Mouse (Mus musculus): ENCODE measurements around the gene Olfr71.

Olfr71 gene

GRCm38 (mm10) chr4:43709869-43710268, at the start of gene Olfr71:
TSS of gene Olfr71 (minus strand) at chr4:43710255.
- DNase-seq (ENCODE audit: low read depth): no peak

- DNase-seq (ENCODE audit: low read depth): no peak
These were observed 47.2 kb upstream of the Olfr71 start for GRCm38 (mm10) chr4:43757213-43757612.

DNA sequence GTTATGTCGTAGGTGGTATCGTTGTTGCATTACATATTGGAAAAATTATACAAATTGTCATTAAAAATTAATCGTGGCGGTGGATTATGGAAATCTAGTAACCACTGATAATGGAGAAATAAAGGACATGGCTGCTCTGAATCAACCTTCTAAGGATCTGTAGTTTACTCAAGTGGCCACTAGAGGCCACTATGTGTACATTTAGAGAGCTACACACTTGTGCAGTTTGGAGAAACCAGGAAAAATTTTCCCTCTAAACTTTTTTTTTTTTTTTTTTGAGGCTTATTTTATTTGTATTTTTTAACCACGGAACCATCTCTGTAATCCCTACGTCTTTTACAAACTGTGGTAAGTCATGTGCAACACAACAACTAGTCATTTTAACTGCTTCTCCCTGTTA, 35.1 kb upstream of the Olfr71 start:
- DNase-seq (ENCODE audit: low read depth): peak; percentile 20

- no peak for DNase-seq (ENCODE audit: low read depth)
These were observed 33.0 kb upstream of the Olfr71 start for GRCm38 (mm10) chr4:43743099-43743498.

- no peak for DNase-seq (ENCODE audit: low read depth)
These were observed 32.6 kb upstream of the Olfr71 start for GRCm38 (mm10) chr4:43742637-43743036.

DNA sequence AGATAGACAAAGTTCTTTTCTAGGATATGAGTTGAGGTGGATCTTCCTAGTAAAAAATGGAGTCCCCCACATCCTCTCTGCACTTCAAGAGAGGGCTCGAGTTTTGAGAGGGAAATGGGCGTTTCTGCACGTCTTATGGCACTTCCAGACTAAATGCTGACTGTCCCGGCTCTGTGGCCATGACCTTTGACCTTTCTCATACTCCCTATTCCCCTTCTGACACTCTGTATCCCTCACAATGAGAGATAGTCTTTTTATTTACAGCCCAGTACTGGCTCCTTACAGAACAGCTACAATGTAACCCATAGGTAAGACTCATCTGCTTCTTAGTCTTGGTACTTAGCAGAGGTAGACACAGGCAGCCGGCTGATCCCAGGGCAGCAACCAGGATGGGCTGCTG, 31.5 kb upstream of the Olfr71 start:
- no peak for DNase-seq (ENCODE audit: low read depth)

DNA sequence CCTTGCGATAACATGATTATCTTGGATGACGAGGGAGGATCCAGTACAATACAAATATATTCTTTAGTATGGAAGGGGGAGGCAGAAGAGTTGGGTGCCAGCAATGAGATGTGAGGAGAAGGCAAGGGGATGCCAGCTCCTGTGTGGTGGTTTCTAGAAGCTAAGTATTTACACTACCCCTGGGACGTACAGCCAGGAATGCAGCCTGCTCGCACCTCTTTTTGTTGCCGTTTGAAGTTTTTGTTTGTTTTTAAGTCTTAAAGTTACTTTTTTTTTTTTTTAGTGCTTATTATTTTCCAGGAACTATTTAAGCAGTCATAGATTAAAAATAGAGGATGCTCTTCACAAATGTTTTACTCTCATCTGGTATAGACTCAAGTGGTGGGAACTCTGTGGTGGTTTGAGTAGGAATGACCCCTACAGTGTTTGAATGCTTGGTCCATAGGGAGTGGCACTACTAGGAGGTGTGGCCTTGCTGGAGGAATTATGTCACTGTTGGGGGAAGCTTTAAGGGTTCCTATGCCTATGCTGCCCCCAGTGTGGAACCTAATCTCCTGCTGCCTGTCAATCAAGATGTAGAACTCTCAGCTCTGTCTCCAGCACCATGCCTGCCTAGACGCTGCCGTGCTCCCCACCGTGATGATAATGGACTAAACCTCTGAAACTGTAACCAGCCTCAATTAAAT, 29.1 kb upstream of the Olfr71 start:
- no peak for DNase-seq (ENCODE audit: low read depth)

DNA sequence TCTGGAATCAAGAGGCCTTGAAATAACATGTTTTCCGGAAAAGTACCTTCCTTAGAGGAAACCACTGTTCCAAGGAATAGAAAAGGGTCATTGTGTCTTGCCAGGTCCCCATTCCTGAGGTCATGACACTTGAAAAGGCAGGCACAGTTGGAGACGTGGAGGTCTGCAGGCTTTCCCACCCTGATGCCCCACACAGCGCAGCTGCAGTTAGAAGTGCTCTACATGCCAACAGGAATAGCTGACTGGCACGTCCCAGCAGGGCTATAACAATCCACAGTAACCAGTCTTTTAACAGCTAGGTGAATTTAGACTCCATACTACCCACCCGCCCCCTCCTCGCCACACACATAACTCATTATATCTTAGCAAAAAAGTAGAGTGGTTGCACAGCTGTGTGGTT, 27.1 kb upstream of the Olfr71 start:
- no peak for DNase-seq (ENCODE audit: low read depth)

- DNase-seq (ENCODE audit: low read depth): no peak
These were observed 23.1 kb upstream of the Olfr71 start for GRCm38 (mm10) chr4:43733186-43733585.

GRCm38 (mm10) chr4:43732171-43732570, 22.1 kb upstream of the Olfr71 start:
- DNase-seq (ENCODE audit: low read depth): no peak

- DNase-seq (ENCODE audit: low read depth): no peak
These were observed 20.8 kb upstream of the Olfr71 start for GRCm38 (mm10) chr4:43730750-43731297.

DNA sequence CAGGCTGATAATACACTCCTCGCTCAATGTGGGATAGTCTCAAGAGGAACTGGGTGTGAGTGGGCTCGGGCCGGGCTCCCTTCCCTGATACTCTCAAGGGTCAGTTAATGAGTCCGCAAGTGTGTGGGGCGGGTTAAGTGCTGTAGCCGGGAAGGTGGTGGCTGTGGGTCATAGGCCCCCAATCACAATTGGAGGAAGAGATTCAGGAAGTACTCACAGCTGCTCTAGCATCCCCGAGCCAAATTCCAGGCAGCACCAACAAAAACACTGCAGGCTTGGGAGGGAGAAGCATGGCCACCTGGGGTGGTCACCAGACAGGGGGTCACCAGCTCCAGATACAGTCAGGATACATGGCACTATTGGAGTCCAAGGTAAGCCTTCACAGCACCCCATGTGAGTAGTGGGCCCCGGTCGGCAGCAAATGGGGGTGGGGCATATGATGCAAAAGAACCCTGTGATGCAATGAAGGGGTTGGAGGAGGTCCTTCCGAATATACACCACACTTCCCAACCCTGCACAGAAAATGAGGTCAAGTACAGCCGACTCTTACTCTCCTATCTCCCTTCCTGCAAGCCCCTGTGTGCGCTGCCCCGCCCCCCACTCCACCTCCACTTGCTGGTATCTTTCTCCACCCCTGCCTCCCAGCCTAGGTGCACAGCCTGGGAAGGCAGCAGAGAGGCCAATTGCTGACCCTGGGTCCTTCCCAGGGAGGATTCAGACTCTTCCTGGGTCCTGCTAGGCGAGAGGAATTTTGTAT, 19.9 kb upstream of the Olfr71 start, which contains the start of gene Spaar:
Gene Spaar (plus strand): TSS at position 241 of the 757 bp plus-strand sequence.
- peak; percentile 14 for DNase-seq (ENCODE audit: low read depth)

- DNase-seq (ENCODE audit: low read depth): no peak
These were observed 19.1 kb upstream of the Olfr71 start for GRCm38 (mm10) chr4:43729126-43729525.

DNA sequence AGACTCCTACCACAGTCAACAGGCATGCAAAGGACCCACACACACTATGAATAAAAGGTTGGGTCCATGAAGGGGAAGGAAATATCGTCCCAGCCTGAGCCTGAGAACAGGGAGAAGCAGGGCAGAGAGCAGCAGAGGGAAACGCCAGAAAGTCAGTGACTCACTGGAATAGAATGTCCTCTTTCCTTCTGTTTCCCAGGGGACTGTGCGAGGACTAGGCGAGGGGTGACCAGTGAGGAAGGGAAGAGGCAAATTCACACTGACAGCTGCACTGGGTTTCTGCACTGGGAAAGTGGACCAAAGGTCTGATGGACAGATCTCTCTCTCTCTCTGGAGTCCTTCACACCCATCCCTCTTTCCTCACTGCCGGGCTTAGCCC, 18.5 kb upstream of the Olfr71 start:
- DNase-seq (ENCODE audit: low read depth): no peak

GRCm38 (mm10) chr4:43727718-43728575, 17.9 kb upstream of the Olfr71 start:
- DNase-seq (ENCODE audit: low read depth): no peak

GRCm38 (mm10) chr4:43726995-43727394, 16.9 kb upstream of the Olfr71 start, which contains the start of gene Hrct1:
TSS of gene Hrct1 (plus strand) at chr4:43727188.
- no peak for DNase-seq (ENCODE audit: low read depth)

DNA sequence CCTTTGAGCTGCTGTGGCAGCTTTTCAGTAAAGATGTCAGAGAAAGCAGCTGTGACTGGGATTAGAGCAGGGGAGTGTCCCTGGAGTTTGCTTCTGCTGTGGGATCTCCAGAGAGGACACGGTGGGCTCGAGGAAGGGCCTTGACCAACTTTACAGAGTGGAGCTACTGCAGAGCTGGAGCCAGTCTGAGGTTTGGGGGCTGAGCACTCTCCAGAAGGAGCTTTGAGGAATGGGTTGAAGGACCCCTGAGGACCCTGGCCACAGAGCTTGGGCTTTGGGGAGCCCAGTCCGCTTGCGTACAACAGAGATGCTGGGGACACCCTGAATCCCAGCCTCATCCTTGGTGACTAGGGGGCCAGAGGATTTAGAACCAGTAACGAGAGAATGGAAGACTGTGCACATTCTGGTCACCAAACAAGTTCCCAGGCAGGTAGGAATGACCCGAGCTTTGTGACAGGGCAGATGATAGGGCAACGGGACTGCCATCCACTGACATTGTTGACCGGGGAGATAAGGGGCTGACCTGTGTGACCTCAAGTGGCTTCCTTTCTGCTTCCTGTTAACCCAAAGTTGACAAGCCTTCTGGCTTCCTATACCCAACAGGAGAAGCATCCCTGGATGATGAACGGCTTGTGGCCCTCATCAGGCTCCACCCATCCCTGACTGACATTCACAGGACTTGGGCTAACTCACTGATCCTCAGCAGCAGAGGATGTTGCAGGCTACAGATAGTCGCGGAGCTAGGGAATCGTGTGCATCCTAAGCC, 16.4 kb upstream of the Olfr71 start:
- no peak for DNase-seq (ENCODE audit: low read depth)

DNA sequence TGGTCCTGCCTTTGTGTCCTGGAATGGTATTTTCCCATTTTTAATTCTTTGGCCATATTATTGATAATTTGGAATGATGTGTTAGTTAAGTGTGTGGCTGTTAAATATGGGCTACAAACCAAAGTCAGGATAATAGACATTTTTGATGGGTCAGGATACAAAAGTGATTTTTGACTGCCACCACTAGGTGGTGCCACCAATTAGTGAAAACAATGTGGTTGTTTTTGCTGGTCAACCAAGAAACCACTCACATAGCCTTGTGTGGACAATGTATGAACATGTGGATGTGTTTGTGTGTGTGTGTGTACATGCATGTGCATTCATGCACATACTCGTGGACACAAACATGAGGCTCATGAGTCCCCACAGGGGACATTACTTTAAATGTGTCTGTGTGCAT, 14.7 kb upstream of the Olfr71 start:
- DNase-seq (ENCODE audit: low read depth): peak; percentile 42

- DNase-seq (ENCODE audit: low read depth): no peak
These were observed 12.1 kb upstream of the Olfr71 start for GRCm38 (mm10) chr4:43722191-43722590.

GRCm38 (mm10) chr4:43720491-43721228, 10.6 kb upstream of the Olfr71 start:
- no peak for DNase-seq (ENCODE audit: low read depth)
